Mouse (Mus musculus): Measurements from ENCODE around the gene Nr4a1.

Nr4a1 gene

GRCm38 (mm10) chr15:101253886-101254795 is at the start of gene Nr4a1:
Nr4a1 (plus strand) TSS chr15:101254269.
- DNase-seq (ENCODE audit: low spot score in 2 of 2): peak; percentile 40 to 69

DNA sequence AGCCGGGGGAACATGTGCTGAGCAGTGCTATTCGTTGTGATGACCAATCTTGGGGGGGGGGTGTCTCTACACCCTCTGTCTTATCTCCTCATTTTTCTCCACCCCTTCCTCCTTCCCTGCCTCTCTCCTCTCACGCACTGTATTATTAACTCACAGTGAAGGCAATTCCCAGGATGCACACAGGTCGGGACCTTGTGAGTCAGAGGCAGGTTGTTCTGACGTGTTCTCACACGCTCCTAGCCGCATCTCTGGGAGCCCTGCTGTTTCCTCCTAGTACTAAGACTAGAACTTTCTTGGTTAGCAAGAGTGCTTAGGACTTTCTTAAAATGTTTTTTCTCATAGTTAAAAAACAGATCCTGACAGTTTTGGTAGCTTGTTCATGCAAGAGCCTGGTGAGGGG is 49.3 kb upstream of the Nr4a1 start:
- DNase-seq (ENCODE audit: low spot score in 2 of 2): peak in 1 of 2 experiments; percentile 55

DNA sequence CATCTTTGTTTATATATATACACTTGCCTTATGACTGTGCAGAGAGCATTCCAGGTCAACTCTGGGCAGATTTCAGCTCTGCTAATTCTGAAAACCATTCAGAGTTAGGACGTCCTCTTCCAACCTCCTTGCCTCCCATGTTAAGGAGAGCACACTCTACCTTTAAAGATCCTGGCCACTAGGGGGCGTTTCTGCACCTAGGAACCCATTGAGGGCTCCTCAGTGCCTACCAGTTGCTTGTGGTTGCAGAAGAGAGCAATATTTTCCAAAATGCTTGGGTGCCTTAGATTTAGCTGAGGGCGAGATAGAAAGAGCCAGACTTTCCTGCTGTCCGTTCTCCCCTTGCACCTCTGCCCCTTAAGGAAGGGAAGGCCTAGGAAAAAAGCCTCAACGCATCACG is 43.8 kb upstream of the Nr4a1 start:
- DNase-seq (ENCODE audit: low spot score in 2 of 2): no peak

DNA sequence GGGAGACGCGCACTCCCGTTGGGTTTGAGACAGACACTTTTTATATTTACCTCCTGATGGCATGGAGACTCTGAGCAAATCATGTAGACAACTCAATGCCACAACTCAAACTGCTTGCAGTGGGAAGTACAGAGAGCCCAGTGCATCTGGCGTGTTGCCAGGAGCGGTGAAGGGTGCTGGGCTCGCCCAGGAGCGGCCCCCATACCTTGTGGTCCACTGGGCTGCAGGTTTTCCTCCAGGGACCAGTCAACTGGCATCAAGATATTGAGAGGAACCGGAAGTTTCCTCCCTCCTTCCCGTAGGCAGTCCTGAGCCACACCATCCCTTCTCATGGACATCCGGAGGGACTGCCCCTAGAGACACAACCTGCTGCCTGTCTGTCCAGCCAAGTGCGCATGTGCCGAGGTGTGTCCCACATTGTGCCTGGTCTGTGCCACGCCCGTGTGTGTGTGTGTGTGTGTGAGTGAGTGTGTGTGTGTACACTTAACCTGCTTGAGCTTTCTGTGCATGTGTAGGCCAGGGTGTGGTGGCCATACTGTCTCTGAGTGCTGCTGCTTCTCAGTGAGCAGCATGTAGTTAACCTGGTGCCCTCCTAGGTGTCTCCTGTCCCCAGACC is 43.0 kb upstream of the Nr4a1 start:
- DNase-seq (ENCODE audit: low spot score in 2 of 2): no peak

DNA sequence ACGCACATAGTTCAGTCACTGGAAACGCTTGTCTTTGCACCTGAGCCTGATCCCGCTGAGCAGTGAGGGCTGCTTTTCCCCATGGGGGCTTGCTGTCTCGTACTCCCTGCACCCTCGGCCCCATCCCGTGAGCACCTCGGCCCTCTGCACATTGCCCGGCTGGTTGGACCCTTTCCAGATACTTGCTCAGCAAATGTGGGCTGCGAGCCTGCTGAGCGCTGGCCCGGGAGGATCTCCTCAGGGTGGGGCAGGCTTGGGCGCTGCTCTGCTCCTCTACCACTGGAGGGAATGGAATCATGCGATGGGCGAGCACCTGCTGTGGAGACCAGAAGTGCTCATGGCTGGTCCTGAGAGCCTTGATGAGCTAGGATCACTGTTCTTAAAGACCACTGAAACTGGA is 41.6 kb upstream of the Nr4a1 start:
- no peak for DNase-seq (ENCODE audit: low spot score in 2 of 2)

DNA sequence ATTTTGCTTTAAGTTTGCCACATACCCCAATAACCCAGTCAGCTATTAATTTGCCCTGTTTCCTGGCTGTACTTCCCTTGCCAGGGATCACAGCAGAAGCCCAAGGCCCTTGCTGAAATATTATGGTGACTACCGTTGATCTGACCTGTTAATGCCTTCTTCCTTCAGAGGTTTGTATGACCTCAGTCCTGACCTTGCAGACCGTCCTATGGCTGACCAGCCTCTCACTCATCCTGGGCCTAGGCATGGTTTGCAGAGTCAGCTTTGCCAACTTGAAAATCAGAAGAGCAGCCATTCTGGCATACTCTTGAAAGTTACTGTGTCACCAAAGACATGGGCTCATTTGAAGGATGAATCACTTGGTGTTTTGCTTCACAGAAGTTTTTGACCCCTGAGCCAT is 38.9 kb upstream of the Nr4a1 start:
- DNase-seq (ENCODE audit: low spot score in 2 of 2): no peak

GRCm38 (mm10) chr15:101216036-101216435 is 38.0 kb upstream of the Nr4a1 start:
- no peak for DNase-seq (ENCODE audit: low spot score in 2 of 2)

DNA sequence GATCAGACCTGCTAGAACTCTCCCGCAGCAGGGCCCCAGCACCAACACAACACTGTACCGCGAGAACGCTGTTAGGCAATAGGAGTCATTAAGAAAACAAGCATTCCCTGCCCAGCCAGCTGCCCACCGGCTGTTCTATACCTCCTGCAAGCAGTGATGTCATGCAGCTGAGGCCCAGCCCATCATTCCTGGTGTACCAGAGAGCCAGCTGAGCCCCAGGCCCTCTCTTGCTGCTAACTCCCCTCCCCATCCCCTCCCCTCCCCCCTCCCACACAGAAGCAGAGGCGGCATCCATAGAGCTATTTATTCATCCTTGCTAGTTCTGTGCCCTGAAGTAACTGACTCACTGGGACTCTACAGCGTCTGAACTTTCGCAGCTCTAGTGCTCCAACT is 33.2 kb upstream of the Nr4a1 start:
- no peak for DNase-seq (ENCODE audit: low spot score in 2 of 2)

- peak; percentile 82 to 88 for DNase-seq (ENCODE audit: low spot score in 2 of 2)
Measured at GRCm38 (mm10) chr15:101221298-101222104, 32.6 kb upstream of the Nr4a1 start.

DNA sequence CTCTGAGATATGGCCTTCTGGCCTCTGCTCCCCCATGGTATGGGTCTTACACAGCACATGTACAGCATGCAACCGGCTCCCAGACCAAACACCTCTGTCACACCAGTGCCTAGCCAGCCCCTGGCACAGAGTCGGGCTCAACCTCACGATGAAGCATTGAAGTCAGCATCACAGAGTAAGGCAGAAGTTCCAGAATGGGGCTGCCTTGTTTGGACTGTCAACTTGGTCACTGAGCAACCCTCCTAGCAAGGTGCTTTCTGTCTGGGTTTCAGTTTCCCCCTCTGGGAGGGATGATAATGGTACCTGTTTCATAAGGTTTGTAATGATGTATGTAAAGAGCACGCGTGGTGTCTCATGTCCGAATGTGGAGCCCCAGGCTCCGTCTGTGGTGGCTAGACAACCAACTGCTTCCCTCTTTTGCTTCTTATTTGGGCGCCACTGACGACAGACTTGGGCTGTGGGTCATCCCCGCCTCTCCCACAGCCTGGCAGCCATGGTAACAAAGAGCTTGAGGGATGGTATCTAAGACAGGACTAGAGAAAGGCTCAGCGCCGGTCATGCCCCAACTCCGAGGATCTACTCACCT is 31.1 kb upstream of the Nr4a1 start:
- DNase-seq (ENCODE audit: low spot score in 2 of 2): no peak

- no peak for DNase-seq (ENCODE audit: low spot score in 2 of 2)
Measured at GRCm38 (mm10) chr15:101223596-101223995, 30.5 kb upstream of the Nr4a1 start.

DNA sequence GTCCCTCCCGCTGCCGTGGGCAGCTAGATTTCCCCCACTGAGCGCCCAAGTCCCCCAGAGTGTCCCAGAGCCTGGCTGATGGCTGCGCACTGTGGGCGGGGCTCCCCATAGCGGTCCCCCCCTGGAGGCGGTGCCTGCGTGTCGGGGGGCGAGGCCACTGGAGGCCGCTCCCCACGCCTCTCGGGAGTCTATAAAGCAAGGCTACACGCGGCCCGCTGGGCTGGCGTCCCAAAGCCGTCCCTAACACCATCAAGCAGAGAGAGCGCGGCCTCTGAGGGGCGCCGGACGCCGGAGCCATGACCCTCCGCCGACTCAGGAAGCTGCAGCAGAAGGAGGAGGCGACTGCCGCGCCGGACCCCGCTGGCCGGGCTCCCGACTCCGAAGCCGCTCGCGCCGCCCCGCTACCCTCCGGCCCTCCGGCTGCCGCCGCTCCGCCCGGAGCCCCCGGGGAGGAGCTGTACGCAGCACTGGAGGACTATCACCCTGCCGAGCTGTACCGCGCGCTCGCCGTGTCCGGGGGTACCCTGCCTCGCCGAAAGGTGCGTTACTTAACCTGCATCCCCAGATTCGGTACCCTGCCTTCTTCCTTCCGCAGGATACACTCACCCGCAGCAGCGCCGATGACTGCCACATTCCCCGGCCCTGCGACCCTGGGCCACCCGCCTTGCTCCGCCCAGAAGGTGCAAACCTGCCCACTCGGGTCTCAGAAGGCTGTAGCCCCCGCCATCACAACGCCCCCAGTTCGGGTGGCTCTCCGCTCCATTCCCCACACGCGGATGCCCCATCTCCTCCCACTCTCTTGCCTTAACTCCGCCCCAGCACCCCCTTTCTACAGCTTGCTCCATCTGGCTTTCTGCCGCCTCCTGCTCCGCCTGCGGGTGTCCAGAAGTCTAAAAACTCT is 29.8 kb upstream of the Nr4a1 start, which contains the start of gene Grasp:
Gene Grasp, plus strand, starts transcription at position 183 of the 901 bp plus-strand sequence.
- peak; percentile 87 for DNase-seq (ENCODE audit: low spot score in 2 of 2)

DNA sequence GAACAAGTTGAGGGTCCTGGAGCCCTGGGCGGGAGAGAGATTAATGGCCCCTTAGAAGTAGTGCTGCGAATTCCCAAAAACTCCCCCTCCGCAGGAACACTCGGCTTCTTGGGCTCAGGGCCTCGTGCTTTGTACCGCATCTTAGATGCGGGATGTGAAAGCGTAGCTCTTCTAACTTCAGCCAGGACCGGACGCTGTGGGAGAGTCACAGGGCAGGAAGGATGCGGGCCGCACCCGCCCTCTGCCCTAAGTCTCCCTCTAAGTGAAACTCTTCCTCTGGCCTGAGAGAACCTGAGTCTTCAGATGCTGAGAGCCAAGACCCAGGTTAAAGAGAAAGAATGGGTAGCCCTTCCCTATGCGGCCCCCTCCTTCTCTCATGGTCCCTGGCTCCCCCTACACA is 29.1 kb upstream of the Nr4a1 start:
- no peak for DNase-seq (ENCODE audit: low spot score in 2 of 2)

DNA sequence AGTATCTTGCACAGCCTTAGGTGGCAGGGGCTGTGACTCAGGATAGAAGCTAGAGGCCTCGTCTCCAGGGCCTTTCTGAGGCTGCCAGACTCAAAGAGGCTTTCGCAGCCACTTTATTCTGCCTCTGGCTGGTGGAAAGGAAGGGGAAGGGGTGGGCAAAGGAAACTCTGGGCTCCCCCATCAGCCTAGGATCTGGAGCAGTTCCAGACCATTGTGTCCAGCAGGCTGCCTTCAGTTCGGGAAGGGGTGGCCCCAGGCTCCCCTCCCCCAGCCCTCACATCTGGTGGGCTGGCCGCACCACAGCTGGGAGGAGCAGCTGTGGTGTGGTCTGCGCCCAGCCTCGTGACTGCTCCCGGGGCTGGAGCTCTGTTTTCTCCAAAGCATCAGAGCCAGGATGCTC is 26.1 kb upstream of the Nr4a1 start:
- no peak for DNase-seq (ENCODE audit: low spot score in 2 of 2)

DNA sequence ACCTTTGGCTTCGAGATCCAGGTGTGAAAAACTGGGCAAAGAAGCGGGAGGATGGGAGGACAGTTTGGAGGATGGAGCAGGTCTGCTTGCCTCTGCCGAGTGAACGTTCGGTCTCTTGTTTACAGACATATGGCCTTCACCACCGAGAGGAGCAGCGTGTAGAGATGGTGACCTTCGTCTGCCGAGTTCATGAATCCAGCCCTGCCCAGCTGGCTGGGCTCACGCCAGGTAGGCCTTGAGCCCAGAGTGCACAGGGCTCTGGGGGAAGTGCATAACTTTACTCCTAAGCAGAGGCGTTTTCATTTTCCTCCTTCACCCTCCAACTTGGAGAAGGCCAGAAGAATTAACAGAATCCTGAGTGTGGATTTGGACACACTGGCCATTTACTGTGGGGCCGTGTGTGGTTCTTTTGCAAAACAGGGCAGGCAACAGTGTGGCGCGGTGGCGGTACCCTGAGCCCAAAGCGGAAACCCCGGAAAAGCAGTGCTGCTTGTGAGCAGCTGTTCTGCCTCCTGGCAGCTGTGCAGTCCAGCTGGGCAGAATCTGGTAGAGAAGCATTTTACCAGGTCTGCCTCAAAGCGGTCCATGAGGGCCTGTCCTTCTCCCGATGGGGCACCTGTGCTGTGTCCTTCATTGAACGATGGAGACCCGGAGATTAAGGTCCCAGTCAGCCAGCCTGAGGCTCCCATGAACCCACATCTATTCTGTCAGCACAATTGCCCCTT is 25.0 kb upstream of the Nr4a1 start:
- DNase-seq (ENCODE audit: low spot score in 2 of 2): no peak

DNA sequence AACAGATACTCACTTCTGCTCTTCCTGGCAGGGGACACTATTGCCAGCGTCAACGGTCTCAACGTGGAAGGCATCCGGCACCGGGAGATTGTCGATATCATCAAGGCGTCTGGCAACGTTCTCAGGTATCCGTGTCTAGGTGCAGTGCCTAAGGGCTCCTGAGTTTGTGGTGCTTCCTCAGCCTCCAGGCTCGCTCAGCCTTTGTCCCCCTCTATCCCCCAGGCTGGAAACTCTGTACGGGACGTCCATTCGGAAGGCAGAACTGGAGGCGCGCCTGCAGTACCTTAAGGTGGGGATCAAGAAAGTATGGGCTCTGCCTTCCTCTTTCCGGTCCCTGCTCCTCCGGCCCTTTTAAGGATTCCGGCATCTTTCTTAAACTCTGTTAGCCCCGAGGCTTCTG is 23.6 kb upstream of the Nr4a1 start:
- no peak for DNase-seq (ENCODE audit: low spot score in 2 of 2)

DNA sequence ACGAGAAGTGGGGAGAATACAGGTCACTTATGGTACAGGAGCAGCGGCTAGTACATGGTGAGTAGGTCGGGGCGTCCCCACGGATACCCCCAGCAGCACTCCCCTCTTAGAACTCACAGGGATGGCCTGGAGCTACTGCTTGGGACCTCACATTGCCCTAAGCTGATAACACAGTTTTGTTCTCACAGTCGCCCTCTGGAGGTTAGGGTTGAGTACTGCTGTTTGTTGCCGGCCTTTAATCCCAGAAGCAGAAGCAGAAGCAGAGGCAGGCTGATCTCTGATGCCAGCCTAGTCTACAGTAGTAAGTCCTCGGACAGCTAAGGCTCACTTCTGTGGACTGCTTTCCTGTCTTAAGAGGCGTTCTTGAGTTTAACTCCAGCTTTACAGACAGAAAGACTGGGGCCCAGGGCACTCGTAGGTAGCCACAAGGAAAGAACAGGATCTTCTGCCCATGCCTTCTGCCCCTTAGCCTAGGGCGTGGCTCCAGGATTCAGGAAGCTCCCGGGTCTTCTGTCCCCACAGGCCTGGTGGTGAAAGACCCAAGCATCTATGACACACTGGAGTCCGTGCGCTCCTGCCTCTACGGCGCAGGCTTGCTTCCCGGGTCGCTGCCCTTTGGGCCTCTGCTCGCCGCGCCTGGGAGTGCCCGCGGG is 22.9 kb upstream of the Nr4a1 start:
- no peak for DNase-seq (ENCODE audit: low spot score in 2 of 2)

DNA sequence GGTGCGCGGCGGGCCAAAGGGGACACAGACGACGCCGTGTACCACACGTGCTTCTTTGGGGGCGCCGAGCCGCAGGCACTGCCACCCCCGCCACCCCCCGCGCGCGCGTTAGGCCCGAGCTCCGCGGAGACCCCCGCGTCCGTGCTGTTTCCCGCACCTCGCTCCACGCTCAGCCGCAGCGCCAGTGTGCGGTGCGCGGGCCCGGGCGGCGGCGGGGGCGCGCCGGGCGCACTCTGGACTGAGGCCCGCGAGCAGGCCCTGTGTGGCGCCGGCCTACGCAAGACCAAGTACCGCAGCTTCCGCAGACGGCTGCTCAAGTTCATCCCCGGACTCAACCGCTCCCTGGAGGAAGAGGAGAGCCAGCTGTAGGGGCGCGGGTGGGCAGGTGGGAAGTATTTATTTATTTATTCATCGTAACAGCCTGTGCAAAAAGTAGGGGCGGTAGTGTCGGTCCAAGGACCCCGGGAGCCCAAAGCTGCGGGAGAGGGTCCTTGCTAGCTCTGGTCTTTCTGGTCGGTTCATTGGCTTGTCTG is 22.4 kb upstream of the Nr4a1 start:
- DNase-seq (ENCODE audit: low spot score in 2 of 2): no peak

- no peak for DNase-seq (ENCODE audit: low spot score in 2 of 2)
Measured at GRCm38 (mm10) chr15:101232607-101233006, 21.5 kb upstream of the Nr4a1 start.
